10 mouse cellular contexts compared by ENCODE assay signal in genomic region chr1:88262255-88262654, GRCm38 (mm10). TPM values are rescaled to one million over a fixed set of nuclear protein-coding genes. Genes with fewer than 3 reads are reported as not detected.
DNase-seq lines count a peak whose midpoint lies in the region; ATAC-seq and TF ChIP-seq lines count a peak whose summit lies in the region.
"Had no signal": no experiment of that assay in that cellular context is flagged by ENCODE, and none has a peak within 500 bp of the region (broad histone marks: within the 10 kb centered on the region; RNA-seq: fewer than 3 reads in every experiment).

No protein-coding gene starts in this region.

- WGBS in heart, postnatal 0 days, result 75% methylated on average over 4 of the region's 4 CpGs
- WGBS in heart, embryonic 10.5 days, result 87% methylated on average over 4 of the region's 4 CpGs
- 79% methylated on average over 4 of the region's 4 CpGs for WGBS in limb, embryonic 13.5 days
- 86% methylated on average over 4 of the region's 4 CpGs for WGBS in cerebellum, adult 2 months

- no peak overlapping the region for H3K9ac ChIP-seq in heart, postnatal 0 days (replicated peaks; ENCODE audit: low read depth, low read length)
- H3K9ac ChIP-seq in limb, embryonic 13.5 days, result no peak overlapping the region

- H3K27ac ChIP-seq in heart, postnatal 0 days (ENCODE audit: low read depth), result no peak overlapping the region
- no peak overlapping the region for H3K27ac ChIP-seq in heart, embryonic 10.5 days
- H3K27ac ChIP-seq in limb, embryonic 13.5 days, result no peak overlapping the region
- H3K27ac ChIP-seq in cerebellum, adult 2 months (ENCODE audit: insufficient read depth, low read length), result no peak overlapping the region

- peaks cover 16% of the 10 kb centered on the region for H3K4me1 ChIP-seq in heart, postnatal 0 days (ENCODE audit: control insufficient read depth, insufficient read depth)
- peaks cover 19% of the 10 kb centered on the region for H3K4me1 ChIP-seq in heart, embryonic 10.5 days
- H3K4me1 ChIP-seq in limb, embryonic 13.5 days, result peaks cover 3% of the 10 kb centered on the region; the same call in 1 of the 2 replicates
- peaks cover 12% of the 10 kb centered on the region for H3K4me1 ChIP-seq in cerebellum, adult 2 months (ENCODE audit: control insufficient read depth, insufficient read depth, low read length)

- no peaks in the 10 kb centered on the region for H3K9me3 ChIP-seq in heart, postnatal 0 days (replicated peaks; ENCODE audit: control insufficient read depth, low read length)
- peaks cover 36% of the 10 kb centered on the region for H3K9me3 ChIP-seq in heart, embryonic 10.5 days
- H3K9me3 ChIP-seq in limb, embryonic 13.5 days, result peaks cover 36% of the 10 kb centered on the region

- no peak for TF ChIP-seq EP300 in heart, postnatal 0 days (IDR thresholded peaks at IDR 0.05; ENCODE audit: low read depth)

- ATAC-seq in heart, postnatal 0 days (ENCODE audit: insufficient read depth, low read depth), result no peak
- ATAC-seq in limb, embryonic 13.5 days (ENCODE audit: low FRiP score, low read depth), result 0 out of 2 replicates have a peak, but pooled peaks have one; percentile 0

- TF ChIP-seq CTCF in heart, postnatal 0 days (IDR thresholded peaks at IDR 0.05; ENCODE audit: low read depth), result no peak
- TF ChIP-seq CTCF in cerebellum, adult 2 months (IDR thresholded peaks at IDR 0.05; ENCODE audit: borderline replicate concordance, insufficient read depth, low read depth, low read length), result no peak

- peaks cover 78% of the 10 kb centered on the region for H3K36me3 ChIP-seq in heart, postnatal 0 days (replicated peaks; ENCODE audit: control insufficient read depth, insufficient read depth, low read length)
- H3K36me3 ChIP-seq in heart, embryonic 10.5 days, result peaks cover 77% of the 10 kb centered on the region
- peaks cover 82% of the 10 kb centered on the region for H3K36me3 ChIP-seq in limb, embryonic 13.5 days

- no peaks in the 10 kb centered on the region for H3K27me3 ChIP-seq in heart, postnatal 0 days (ENCODE audit: control insufficient read depth, insufficient read depth, low read length)
- no peaks in the 10 kb centered on the region for H3K27me3 ChIP-seq in heart, embryonic 10.5 days (ENCODE audit: insufficient read depth, poor library complexity, severe bottlenecking)
- H3K27me3 ChIP-seq in limb, embryonic 13.5 days, result no peaks in the 10 kb centered on the region
- no peaks in the 10 kb centered on the region for H3K27me3 ChIP-seq in cerebellum, adult 2 months (ENCODE audit: control insufficient read depth, insufficient read depth, low read length)

- H3K4me2 ChIP-seq in heart, postnatal 0 days (ENCODE audit: low read depth, low read length), result no peak overlapping the region
- H3K4me2 ChIP-seq in limb, embryonic 13.5 days (replicated peaks), result no peak overlapping the region

- peak; percentile 59 for DNase-seq in heart, postnatal 0 days (ENCODE audit: low spot score)
- DNase-seq in heart, embryonic 10.5 days (ENCODE audit: low spot score), result no peak
- DNase-seq in 3T3-L1 (ENCODE audit: low read depth, low spot score), result peak; percentile 99
- peak; percentile 72 to 73 for DNase-seq in adrenal gland, adult 18-20 months (ENCODE audit: low spot score in 2 of 2)
- peak; percentile 86 for DNase-seq in yolk sac, embryonic 10.5 days (ENCODE audit: low spot score)
- no peak for DNase-seq in embryo, embryonic 9.5 days (ENCODE audit: extremely low spot score)
- no peak for DNase-seq in cerebellum, adult 2 months

- no peak overlapping the region for H3K4me3 ChIP-seq in heart, postnatal 0 days (ENCODE audit: low read depth, low read length)
- H3K4me3 ChIP-seq in heart, embryonic 10.5 days, result no peak overlapping the region
- no peak overlapping the region for H3K4me3 ChIP-seq in limb, embryonic 13.5 days
- no peak overlapping the region for H3K4me3 ChIP-seq in cerebellum, adult 2 months (replicated peaks; ENCODE audit: insufficient read depth, low read depth, low read length)

- no peak for TF ChIP-seq POLR2A in cerebellum, adult 2 months (IDR thresholded peaks at IDR 0.05; ENCODE audit: borderline replicate concordance, insufficient read depth, low read length)

RNA-seq across cellular contexts. Expression of gene Hjurp, which starts 15.2 kb away (rescaled TPM):
- total RNA-seq in heart, postnatal 0 days (2014; rRNA removed; ENCODE audit: low replicate concordance), result 95.2 and 97.3 TPM in 2 replicates
- polyA plus RNA-seq in heart, postnatal 0 days (2015; fragmentation: Nextera tagmentation; extraction: Ambion mirVana), result 28.0 and 29.3 TPM in 2 replicates
- polyA plus RNA-seq in heart, embryonic 10.5 days (2016; fragmentation: Nextera tagmentation; extraction: Ambion mirVana), result 143 and 155 TPM in 2 replicates
- 10 to 100 TPM; 21.7 to 27.4 TPM for total RNA-seq in adrenal gland, adult 18-20 months (2021)
- polyA plus RNA-seq in limb, embryonic 13.5 days (2015; fragmentation: Nextera tagmentation; extraction: Ambion mirVana), result 190 and 205 TPM in 2 replicates
- 79.1 and 80.4 TPM in 2 replicates for polyA plus RNA-seq in cerebellum, adult 2 months (2012; rRNA removed)

RNA-seq across cellular contexts. Expression of gene Trpm8, which starts 15.2 kb away (rescaled TPM):
- total RNA-seq in heart, postnatal 0 days (2014; rRNA removed; ENCODE audit: low replicate concordance), result not detected in 2 replicates
- not detected in 2 replicates for polyA plus RNA-seq in heart, postnatal 0 days (2015; fragmentation: Nextera tagmentation; extraction: Ambion mirVana)
- 0.11 and 0.15 TPM in 2 replicates for polyA plus RNA-seq in heart, embryonic 10.5 days (2016; fragmentation: Nextera tagmentation; extraction: Ambion mirVana)
- not detected for total RNA-seq in adrenal gland, adult 18-20 months (2021)
- not detected in 2 replicates for polyA plus RNA-seq in limb, embryonic 13.5 days (2015; fragmentation: Nextera tagmentation; extraction: Ambion mirVana)
- polyA plus RNA-seq in cerebellum, adult 2 months (2012; rRNA removed), result 0.48 and 0.49 TPM in 2 replicates
- polyA plus RNA-seq: small intestine, adult 2 months had no signal

RNA-seq across cellular contexts. Expression of gene Mroh2a, which starts 35.5 kb away (rescaled TPM):
- total RNA-seq in heart, postnatal 0 days (2014; rRNA removed; ENCODE audit: low replicate concordance), result not detected in 2 replicates
- 0.08 and 0.23 TPM in 2 replicates for polyA plus RNA-seq in heart, postnatal 0 days (2015; fragmentation: Nextera tagmentation; extraction: Ambion mirVana)
- polyA plus RNA-seq in heart, embryonic 10.5 days (2016; fragmentation: Nextera tagmentation; extraction: Ambion mirVana), result 0.58 and 0.82 TPM in 2 replicates
- total RNA-seq in adrenal gland, adult 18-20 months (2021), result under 1 TPM; 0.33 to 0.51 TPM
- polyA plus RNA-seq in limb, embryonic 13.5 days (2015; fragmentation: Nextera tagmentation; extraction: Ambion mirVana), result 1.0 and 1.3 TPM in 2 replicates
- 0.25 and 0.43 TPM in 2 replicates for polyA plus RNA-seq in cerebellum, adult 2 months (2012; rRNA removed)

RNA-seq across cellular contexts. Expression of gene Ugt1a1, which starts 50.5 kb away (rescaled TPM):
- total RNA-seq in heart, postnatal 0 days (2014; rRNA removed; ENCODE audit: low replicate concordance), result not detected in 2 replicates
- 0.07 TPM in 1 of 2 replicates, not detected in the other for polyA plus RNA-seq in heart, postnatal 0 days (2015; fragmentation: Nextera tagmentation; extraction: Ambion mirVana)
- polyA plus RNA-seq in heart, embryonic 10.5 days (2016; fragmentation: Nextera tagmentation; extraction: Ambion mirVana), result not detected in 2 replicates
- 10 to 100 TPM in 1 of 2 experiments, under 1 TPM in 1; 0.22 to 77.3 TPM for total RNA-seq in adrenal gland, adult 18-20 months (2021)
- 0.33 and 0.74 TPM in 2 replicates for polyA plus RNA-seq in limb, embryonic 13.5 days (2015; fragmentation: Nextera tagmentation; extraction: Ambion mirVana)
- polyA plus RNA-seq in cerebellum, adult 2 months (2012; rRNA removed), result not detected in 2 replicates
- total RNA-seq: left cerebral cortex, postnatal 10 days had no signal

RNA-seq across cellular contexts. Expression of gene Dnajb3, which starts 56.7 kb away (rescaled TPM):
- total RNA-seq in heart, postnatal 0 days (2014; rRNA removed; ENCODE audit: low replicate concordance), result 0.46 and 3.8 TPM in 2 replicates
- polyA plus RNA-seq in heart, postnatal 0 days (2015; fragmentation: Nextera tagmentation; extraction: Ambion mirVana), result 2.7 and 3.2 TPM in 2 replicates
- polyA plus RNA-seq in heart, embryonic 10.5 days (2016; fragmentation: Nextera tagmentation; extraction: Ambion mirVana), result 8.1 and 9.9 TPM in 2 replicates
- 1 to 10 TPM; 2.2 to 3.1 TPM for total RNA-seq in adrenal gland, adult 18-20 months (2021)
- polyA plus RNA-seq in limb, embryonic 13.5 days (2015; fragmentation: Nextera tagmentation; extraction: Ambion mirVana), result 13.1 and 13.3 TPM in 2 replicates
- polyA plus RNA-seq in cerebellum, adult 2 months (2012; rRNA removed), result 2.9 and 3.5 TPM in 2 replicates

Comparison
In these comparisons a context has a peak if more than half of its experiments do, and no peak if none do; other contexts are left out.
1. DNase-seq: peak in heart, postnatal 0 days (single experiment), 3T3-L1 (single experiment), adrenal gland, adult 18-20 months (2 of 2) and yolk sac, embryonic 10.5 days (single experiment); none in heart, embryonic 10.5 days (single experiment), embryo, embryonic 9.5 days (single experiment) and cerebellum, adult 2 months (0 of 2).